Comparison of ENCODE assay signal across 17 mouse cellular contexts in genomic region chr10:80738657-80739056, GRCm38 (mm10). TPM values are rescaled to one million over a fixed set of nuclear protein-coding genes. Genes with fewer than 3 reads are reported as not detected.
DNase-seq lines count a peak whose midpoint lies in the region; ATAC-seq and TF ChIP-seq lines count a peak whose summit lies in the region.
"Had no signal": no experiment of that assay in that cellular context is flagged by ENCODE, and none has a peak within 500 bp of the region (broad histone marks: within the 10 kb centered on the region; RNA-seq: fewer than 3 reads in every experiment).

No protein-coding gene starts in this region.

- no peaks in the 10 kb centered on the region for H3K9me3 ChIP-seq in liver, postnatal 0 days (ENCODE audit: low read length)
- no peaks in the 10 kb centered on the region for H3K9me3 ChIP-seq in liver, embryonic 12.5 days (replicated peaks)
- H3K9me3 ChIP-seq: hindbrain, embryonic 15.5 days; liver, embryonic 13.5 days; midbrain, embryonic 12.5 days had no signal

- H3K36me3 ChIP-seq in heart, adult 2 months (ENCODE audit: control insufficient read depth, insufficient read depth, low read length), result peaks cover 5% of the 10 kb centered on the region
- H3K36me3 ChIP-seq in liver, postnatal 0 days (replicated peaks; ENCODE audit: insufficient read depth, low read length), result peaks cover 12% of the 10 kb centered on the region; the same call in 1 of the 2 replicates
- H3K36me3 ChIP-seq in liver, embryonic 12.5 days, result peaks cover 41% of the 10 kb centered on the region
- H3K36me3 ChIP-seq: hindbrain, embryonic 15.5 days had no signal

- peak; percentile 47 for TF ChIP-seq CTCF in heart, adult 2 months (IDR thresholded peaks at IDR 0.05)
- TF ChIP-seq CTCF in liver, postnatal 0 days (IDR thresholded peaks at IDR 0.05; ENCODE audit: low read depth), result peak; percentile 51

- DNase-seq in heart, adult 2 months, result no peak
- DNase-seq in heart, adult 8-10 months (ENCODE audit: low spot score), result no peak
- DNase-seq in liver, postnatal 0 days, result no peak
- DNase-seq in B cell, adult 2 months, result peak; percentile 37 to 43
- DNase-seq in ZHBTc4 (ENCODE audit: low read depth, low spot score) (peak; percentile 35), MN1 (ENCODE audit: low spot score) (no peak)
- no peak for DNase-seq in left cerebral cortex, adult 8-10 months (ENCODE audit: low spot score in 2 of 2)
- DNase-seq: adrenal gland, postnatal 36 days; gastrocnemius, postnatal 10 days; liver, embryonic 13.5 days; lung, postnatal 4 days; right cerebral cortex, postnatal 4 days; thymus, adult 18-20 months had no signal

- 65% methylated on average over 1 of the region's 1 CpGs for WGBS in heart, adult 2 months
- WGBS in liver, postnatal 0 days (ENCODE audit: insufficient replicate concordance), result 72% methylated on average over 1 of the region's 1 CpGs
- WGBS in liver, embryonic 12.5 days (ENCODE audit: insufficient replicate concordance), result 66% methylated on average over 1 of the region's 1 CpGs

- intact Hi-C loops in heart, adult 2 months (cut with DNase I), result no loop called here

- H3K27ac ChIP-seq in heart, adult 2 months, result no peak overlapping the region
- H3K27ac ChIP-seq in liver, postnatal 0 days (ENCODE audit: low read depth), result no peak overlapping the region
- no peak overlapping the region for H3K27ac ChIP-seq in liver, embryonic 12.5 days
- H3K27ac ChIP-seq: hindbrain, embryonic 15.5 days; liver, embryonic 13.5 days; midbrain, embryonic 12.5 days had no signal

- ATAC-seq in liver, postnatal 0 days, result no peak
- ATAC-seq in liver, embryonic 12.5 days, result no peak
- ATAC-seq: forebrain, embryonic 16.5 days had no signal

- no peak overlapping the region for H3K9ac ChIP-seq in heart, adult 2 months (ENCODE audit: low read depth, low read length)
- no peak overlapping the region for H3K9ac ChIP-seq in liver, postnatal 0 days (replicated peaks)
- no peak overlapping the region for H3K9ac ChIP-seq in liver, embryonic 12.5 days
- H3K9ac ChIP-seq: hindbrain, embryonic 15.5 days; liver, embryonic 13.5 days; midbrain, embryonic 12.5 days had no signal

- H3K27me3 ChIP-seq in heart, adult 2 months (ENCODE audit: control insufficient read depth, insufficient read depth, low read length), result no peaks in the 10 kb centered on the region
- H3K27me3 ChIP-seq in liver, postnatal 0 days (ENCODE audit: insufficient read depth, low read length), result no peaks in the 10 kb centered on the region
- H3K27me3 ChIP-seq in liver, embryonic 12.5 days (replicated peaks), result no peaks in the 10 kb centered on the region
- H3K27me3 ChIP-seq: hindbrain, embryonic 15.5 days; liver, embryonic 13.5 days; midbrain, embryonic 12.5 days had no signal

- no peak overlapping the region for H3K4me3 ChIP-seq in heart, adult 2 months
- no peak overlapping the region for H3K4me3 ChIP-seq in liver, postnatal 0 days (ENCODE audit: low read depth, low read length)
- H3K4me3 ChIP-seq in liver, embryonic 12.5 days, result no peak overlapping the region
- H3K4me3 ChIP-seq: hindbrain, embryonic 15.5 days; liver, embryonic 13.5 days; midbrain, embryonic 12.5 days had no signal

- TF ChIP-seq EP300 in heart, adult 2 months (IDR thresholded peaks at IDR 0.05; ENCODE audit: insufficient read depth, low read depth, low read length), result no peak
- no peak for TF ChIP-seq EP300 in liver, postnatal 0 days (IDR thresholded peaks at IDR 0.05; ENCODE audit: low read depth)

- no peak for TF ChIP-seq POLR2A in heart, adult 2 months (IDR thresholded peaks at IDR 0.05; ENCODE audit: insufficient read depth, low read depth, low read length)

- H3K4me1 ChIP-seq in heart, adult 2 months (ENCODE audit: control insufficient read depth, insufficient read depth, low read length), result peaks cover 28% of the 10 kb centered on the region
- peaks cover 46% of the 10 kb centered on the region for H3K4me1 ChIP-seq in liver, postnatal 0 days (ENCODE audit: insufficient read depth)
- peaks cover 64% of the 10 kb centered on the region for H3K4me1 ChIP-seq in liver, embryonic 12.5 days

- no peak overlapping the region for H3K4me2 ChIP-seq in liver, postnatal 0 days (ENCODE audit: low read depth, low read length)
- no peak overlapping the region for H3K4me2 ChIP-seq in liver, embryonic 12.5 days
- H3K4me2 ChIP-seq: hindbrain, embryonic 15.5 days; liver, embryonic 13.5 days; midbrain, embryonic 12.5 days had no signal

- peaks cover 23% of the 10 kb centered on the region for H3K79me2 ChIP-seq in heart, adult 2 months (replicated peaks; ENCODE audit: control insufficient read depth, insufficient read depth, low read length)

RNA-seq across cellular contexts. Expression of gene Ap3d1, which starts 3.4 kb away (rescaled TPM):
- total RNA-seq in heart, adult 2 months (2021), result 10 to 100 TPM; 40.2 to 42.6 TPM
- polyA plus RNA-seq in heart, adult 2 months (2012; rRNA removed), result 52.9 and 66.5 TPM in 2 replicates
- 10 to 100 TPM; 41.2 to 44.5 (median 43.4) TPM for total RNA-seq in heart, adult 8-10 months (2022)
- polyA plus RNA-seq in liver, postnatal 0 days (2015; fragmentation: Nextera tagmentation; extraction: Ambion mirVana), result 16.4 and 19.0 TPM in 2 replicates
- polyA plus RNA-seq in liver, embryonic 12.5 days (2016; fragmentation: Nextera tagmentation; extraction: Ambion mirVana), result 36.5 and 38.2 TPM in 2 replicates
- total RNA-seq in left cerebral cortex, adult 8-10 months (2022), result 100 to 1,000 TPM; 126 to 147 (median 139) TPM

RNA-seq across cellular contexts. Expression of gene Dot1l, which starts 16.3 kb away (rescaled TPM):
- 10 to 100 TPM; 18.8 to 19.6 TPM for total RNA-seq in heart, adult 2 months (2021)
- polyA plus RNA-seq in heart, adult 2 months (2012; rRNA removed), result 35.0 and 39.6 TPM in 2 replicates
- 10 to 100 TPM; 13.3 to 24.1 (median 19.8) TPM for total RNA-seq in heart, adult 8-10 months (2022)
- polyA plus RNA-seq in liver, postnatal 0 days (2015; fragmentation: Nextera tagmentation; extraction: Ambion mirVana), result 4.6 TPM in 2 replicates
- polyA plus RNA-seq in liver, embryonic 12.5 days (2016; fragmentation: Nextera tagmentation; extraction: Ambion mirVana), result 15.7 TPM in 2 replicates
- total RNA-seq in left cerebral cortex, adult 8-10 months (2022), result 10 to 100 TPM; 39.0 to 53.1 (median 41.5) TPM

RNA-seq across cellular contexts. Expression of gene Izumo4, which starts 36.7 kb away (rescaled TPM):
- total RNA-seq in heart, adult 2 months (2021), result 1 to 10 TPM; 3.4 to 3.8 TPM
- polyA plus RNA-seq in heart, adult 2 months (2012; rRNA removed), result 13.3 and 15.6 TPM in 2 replicates
- total RNA-seq in heart, adult 8-10 months (2022), result 1 to 10 TPM; 2.2 to 5.3 (median 3.6) TPM
- 7.9 and 10.4 TPM in 2 replicates for polyA plus RNA-seq in liver, postnatal 0 days (2015; fragmentation: Nextera tagmentation; extraction: Ambion mirVana)
- polyA plus RNA-seq in liver, embryonic 12.5 days (2016; fragmentation: Nextera tagmentation; extraction: Ambion mirVana), result 10.1 and 10.6 TPM in 2 replicates
- 10 to 100 TPM; 44.2 to 67.8 (median 57.0) TPM for total RNA-seq in left cerebral cortex, adult 8-10 months (2022)

RNA-seq across cellular contexts. Expression of gene Mob3a, which starts 36.9 kb away (rescaled TPM):
- 1 to 10 TPM; 7.4 to 7.6 TPM for total RNA-seq in heart, adult 2 months (2021)
- 11.7 and 13.6 TPM in 2 replicates for polyA plus RNA-seq in heart, adult 2 months (2012; rRNA removed)
- 1 to 10 TPM; 3.8 to 6.0 (median 5.4) TPM for total RNA-seq in heart, adult 8-10 months (2022)
- polyA plus RNA-seq in liver, postnatal 0 days (2015; fragmentation: Nextera tagmentation; extraction: Ambion mirVana), result 14.7 and 17.3 TPM in 2 replicates
- 43.9 and 45.3 TPM in 2 replicates for polyA plus RNA-seq in liver, embryonic 12.5 days (2016; fragmentation: Nextera tagmentation; extraction: Ambion mirVana)
- total RNA-seq in left cerebral cortex, adult 8-10 months (2022), result 10 to 100 TPM; 12.0 to 17.6 (median 14.8) TPM

RNA-seq across cellular contexts. Expression of gene Sf3a2, which starts 59.3 kb away (rescaled TPM):
- total RNA-seq in heart, adult 2 months (2021), result 10 to 100 TPM; 27.3 to 30.4 TPM
- 18.4 and 19.7 TPM in 2 replicates for polyA plus RNA-seq in heart, adult 2 months (2012; rRNA removed)
- total RNA-seq in heart, adult 8-10 months (2022), result 10 to 100 TPM; 25.0 to 33.0 (median 31.5) TPM
- polyA plus RNA-seq in liver, postnatal 0 days (2015; fragmentation: Nextera tagmentation; extraction: Ambion mirVana), result 20.9 and 22.2 TPM in 2 replicates
- polyA plus RNA-seq in liver, embryonic 12.5 days (2016; fragmentation: Nextera tagmentation; extraction: Ambion mirVana), result 53.5 and 54.1 TPM in 2 replicates
- 10 to 100 TPM; 35.5 to 53.7 (median 46.1) TPM for total RNA-seq in left cerebral cortex, adult 8-10 months (2022)

Comparison
In these comparisons a context has a peak if more than half of its experiments do, and no peak if none do; other contexts are left out.
1. DNase-seq: peak in B cell, adult 2 months (2 of 2) and ZHBTc4 (single experiment); none in heart, adult 2 months (0 of 2), heart, adult 8-10 months (single experiment), liver, postnatal 0 days (single experiment), left cerebral cortex, adult 8-10 months (0 of 2) and MN1 (single experiment).
2. RNA of gene Izumo4, which starts 36.7 kb away (total RNA-seq): 44.2 to 67.8 TPM in left cerebral cortex, adult 8-10 months; 2.2 to 5.3 TPM in heart, adult 8-10 months and 3.4 to 3.8 TPM in heart, adult 2 months; every median in the first group is over 4 times any median in the second.